Mouse (Mus musculus) kidney, postnatal 0 days (tissue): Measurements from ENCODE around the gene Ggt5. TPM values are rescaled to one million over a fixed set of nuclear protein-coding genes. Genes with fewer than 3 reads are reported as not detected.

ENCODE experiments used
- ATAC-seq: fragments of 200-750 bp; cut with Nextera tagmentation; replicated peaks from 2 replicates; pipeline ENCODE4 v1.8.0; 2017; ENCODE audit warnings: low read depth, moderate number of reproducible peaks, moderate TSS enrichment, moderate library complexity; ENCODE audit not compliant: low FRiP score
- DNase-seq: peaks from one replicate; pipeline ENCODE4 v3.0.0-alpha.2; 2016; ENCODE audit warnings: low spot score
- H3K27ac ChIP-seq: fragments of 300-500 bp; sonication (generic); 2 replicates; pipeline ENCODE4 v1.5.1; 2014; ENCODE audit warnings: mild to moderate bottlenecking
- H3K27me3 ChIP-seq: fragments of 300-500 bp; sonication (generic); 2 replicates; pipeline ENCODE4 v1.6.1; 2014; ENCODE audit warnings: low read length, mixed read lengths; ENCODE audit not compliant: insufficient read depth
- H3K36me3 ChIP-seq: fragments of 300-500 bp; sonication (generic); 2 replicates; pipeline ENCODE4 v1.6.1; 2014; ENCODE audit warnings: low read length, mixed read lengths; ENCODE audit not compliant: insufficient read depth
- H3K4me1 ChIP-seq: fragments of 300-500 bp; sonication (generic); replicated peaks from 2 replicates; pipeline ENCODE4 v1.6.1; 2014; ENCODE audit warnings: antibody characterized with exemption, low read length, mixed read lengths; ENCODE audit not compliant: insufficient read depth
- H3K4me2 ChIP-seq: fragments of 300-500 bp; sonication (generic); 2 replicates; pipeline ENCODE4 v1.6.1; 2014; ENCODE audit warnings: mild to moderate bottlenecking, low read length, moderate library complexity, mixed read lengths
- H3K4me3 ChIP-seq: fragments of 300-500 bp; sonication (generic); replicated peaks from 2 replicates; pipeline ENCODE4 v1.5.1; 2014; ENCODE audit warnings: low read depth, low read length
- H3K9ac ChIP-seq: fragments of 300-500 bp; sonication (generic); 2 replicates; pipeline ENCODE4 v1.6.1; 2014; ENCODE audit warnings: low read depth, low read length
- H3K9me3 ChIP-seq: fragments of 300-500 bp; sonication (generic); replicated peaks from 2 replicates; pipeline ENCODE4 v1.6.1; 2016; ENCODE audit warnings: low read length, inconsistent platforms, mixed read lengths
- CTCF ChIP-seq: IDR thresholded peaks from 2 replicates; pipeline ENCODE4 v1.5.1; 2016; ENCODE audit warnings: antibody characterized with exemption, low read depth, mild to moderate bottlenecking, moderate library complexity
- WGBS: fragments of 180-500 bp; shearing (Covaris S2); extraction: QIAGEN DNeasy Blood & Tissue Kit; methylation state at CpG from one replicate; pipeline ENCODE4 v1.1.7; 2014; 5-methylcytosine and 5-hydroxymethylcytosine counted together
- polyA plus RNA-seq: library from polyadenylated mRNA; unstranded; fragments of >200 nt; fragmentation: Nextera tagmentation; extraction: Ambion mirVana; gene quantifications from 2 replicates; pipeline ENCODE4 v1.2.1, GENCODE M21; 2015

Gene Ggt5
- polyA plus RNA-seq, 1 experiment from 2014 or later, result 5.1 TPM

- TF ChIP-seq CTCF, result no peak
- Histone ChIP-seq H3K4me2 (no peak overlapping the region), H3K9me3 (no peaks in the 10 kb centered on the region), H3K4me3 (no peak overlapping the region), H3K27me3 (no peaks in the 10 kb centered on the region), H3K27ac (no peak overlapping the region), H3K9ac (no peak overlapping the region), H3K4me1 (no peaks in the 10 kb centered on the region; the same call in none of the 2 replicates), H3K36me3 (peaks cover 33% of the 10 kb centered on the region)
- ATAC-seq, result no peak
- WGBS, result 90% methylated on average over 3 of the region's 3 CpGs
- DNase-seq, result no peak
Observed at GRCm38 (mm10) chr10:75647362-75647761, 58.2 kb downstream of the Ggt5 start.

- WGBS, result 94% methylated on average over 6 of the region's 6 CpGs
- no peak for ATAC-seq
- H3K9me3 ChIP-seq, result no peaks in the 10 kb centered on the region
- no peaks in the 10 kb centered on the region; the same call in none of the 2 replicates for H3K4me1 ChIP-seq
- peaks cover 39% of the 10 kb centered on the region for H3K36me3 ChIP-seq
- no peak overlapping the region for H3K27ac ChIP-seq
- TF ChIP-seq CTCF, result no peak
- H3K27me3 ChIP-seq, result no peaks in the 10 kb centered on the region
- H3K4me3 ChIP-seq, result no peak overlapping the region
- no peak for DNase-seq
- no peak overlapping the region for H3K9ac ChIP-seq
- H3K4me2 ChIP-seq, result no peak overlapping the region
Observed at GRCm38 (mm10) chr10:75648091-75648490, 59.0 kb downstream of the Ggt5 start.

- Histone ChIP-seq H3K36me3 (peaks cover 48% of the 10 kb centered on the region), H3K4me2 (no peak overlapping the region), H3K9ac (no peak overlapping the region), H3K4me1 (no peaks in the 10 kb centered on the region; the same call in 1 of the 2 replicates), H3K9me3 (no peaks in the 10 kb centered on the region), H3K4me3 (no peak overlapping the region), H3K27me3 (no peaks in the 10 kb centered on the region), H3K27ac (no peak overlapping the region)
- TF ChIP-seq CTCF, result no peak
- DNase-seq (no peak), ATAC-seq (no peak)
- WGBS, result 84% methylated on average over 7 of the region's 7 CpGs
Observed at GRCm38 (mm10) chr10:75649001-75649400, 59.9 kb downstream of the Ggt5 start.

- Histone ChIP-seq H3K36me3 (peaks cover 53% of the 10 kb centered on the region), H3K4me3 (no peak overlapping the region), H3K4me1 (no peaks in the 10 kb centered on the region), H3K27ac (no peak overlapping the region), H3K4me2 (no peak overlapping the region), H3K27me3 (no peaks in the 10 kb centered on the region), H3K9ac (no peak overlapping the region), H3K9me3 (no peaks in the 10 kb centered on the region)
- DNase-seq, result no peak
- ATAC-seq, result no peak
- no peak for TF ChIP-seq CTCF
- 95% methylated on average over 4 of the region's 4 CpGs for WGBS
Observed at GRCm38 (mm10) chr10:75649406-75649995, 60.4 kb downstream of the Ggt5 start.

- no peak for TF ChIP-seq CTCF
- no peak overlapping the region for H3K27ac ChIP-seq
- ATAC-seq (no peak), DNase-seq (no peak)
- no peak overlapping the region for H3K4me3 ChIP-seq
- H3K36me3 ChIP-seq, result peaks cover 62% of the 10 kb centered on the region
- WGBS, result 89% methylated on average over 6 of the region's 6 CpGs
- no peaks in the 10 kb centered on the region for H3K4me1 ChIP-seq
- H3K27me3 ChIP-seq, result no peaks in the 10 kb centered on the region
- H3K9ac ChIP-seq, result no peak overlapping the region
- H3K4me2 ChIP-seq, result no peak overlapping the region
- H3K9me3 ChIP-seq, result no peaks in the 10 kb centered on the region
Observed at GRCm38 (mm10) chr10:75650306-75650902, 61.3 kb downstream of the Ggt5 start.

GRCm38 (mm10) chr10:75651381-75652068 lies 62.4 kb downstream of the Ggt5 start:
- Histone ChIP-seq H3K4me3 (no peak overlapping the region), H3K36me3 (peaks cover 65% of the 10 kb centered on the region), H3K27me3 (no peaks in the 10 kb centered on the region), H3K27ac (0 out of 2 replicates have a peak overlapping the region, but pooled peaks have one; percentile 5), H3K4me2 (no peak overlapping the region), H3K9me3 (no peaks in the 10 kb centered on the region), H3K4me1 (no peaks in the 10 kb centered on the region), H3K9ac (no peak overlapping the region)
- TF ChIP-seq CTCF, result no peak
- 88% methylated on average over 16 of the region's 16 CpGs for WGBS
- ATAC-seq (peak; percentile 45), DNase-seq (no peak)
